Mouse (Mus musculus): Measurements from ENCODE around the gene Fdx1. TPM values are rescaled to one million over a fixed set of nuclear protein-coding genes. Genes with fewer than 3 reads are reported as not detected.

The Fdx1 gene
- total RNA-seq, 2 experiments from 2014 or later, result 19.8 to 19.9 TPM

GRCm38 (mm10) chr9:51973846-51974245 lies 10.5 kb upstream of the Fdx1 start:
- DNase-seq (ENCODE audit: low spot score in 2 of 2), result no peak
- intact Hi-C loops (cut with DNase I), result no loop called here

GRCm38 (mm10) chr9:51966373-51966772 lies 3.0 kb upstream of the Fdx1 start:
- no peak for DNase-seq (ENCODE audit: low spot score in 2 of 2)
- intact Hi-C loops (cut with DNase I), result no loop called here

- intact Hi-C loops (cut with DNase I), result no loop called here
- no peak for DNase-seq (ENCODE audit: low spot score in 2 of 2)
Measured at GRCm38 (mm10) chr9:51964110-51964509, 754 bp upstream of the Fdx1 start.

GRCm38 (mm10) chr9:51961190-51961909 lies 2.0 kb downstream of the Fdx1 start:
- DNase-seq (ENCODE audit: low spot score in 2 of 2), result no peak
- intact Hi-C loops (cut with DNase I), result no loop called here

GRCm38 (mm10) chr9:51960331-51960730 lies 3.0 kb downstream of the Fdx1 start:
- DNase-seq (ENCODE audit: low spot score in 2 of 2), result no peak
- intact Hi-C loops (cut with DNase I), result no loop called here

GRCm38 (mm10) chr9:51958981-51959380 lies 4.4 kb downstream of the Fdx1 start:
- DNase-seq (ENCODE audit: low spot score in 2 of 2), result no peak
- intact Hi-C loops (cut with DNase I), result loop anchor here (10.0 kb wide), 1 partner anchor 794 kb away; the partner anchor contains the start of gene Gm32742

GRCm38 (mm10) chr9:51957025-51957424 lies 6.3 kb downstream of the Fdx1 start:
- DNase-seq (ENCODE audit: low spot score in 2 of 2), result no peak
- intact Hi-C loops (cut with DNase I), result loop anchor here (10.0 kb wide), 1 partner anchor 792 kb away; the partner anchor contains the start of gene Gm32742

DNA sequence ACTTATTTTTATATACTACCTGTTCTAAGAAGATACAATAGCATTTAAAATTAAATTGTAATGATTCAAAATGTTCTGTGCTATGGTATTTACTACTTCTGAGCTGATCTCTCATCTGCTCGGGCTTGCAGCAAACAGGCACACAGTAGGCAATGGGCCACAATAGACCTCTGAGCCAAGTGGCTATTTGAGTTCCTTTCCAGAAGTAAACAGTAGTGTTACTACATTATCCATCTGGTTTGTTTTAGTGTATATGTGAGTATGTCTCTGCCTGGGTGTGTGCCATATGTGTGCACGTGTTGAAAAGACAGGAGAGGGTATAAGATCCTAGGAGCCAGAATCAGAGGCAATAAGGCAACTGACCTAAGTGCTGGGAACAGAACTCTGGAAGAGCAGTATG lies 6.9 kb downstream of the Fdx1 start:
- no peak for DNase-seq (ENCODE audit: low spot score in 2 of 2)
- intact Hi-C loops (cut with DNase I), result loop anchor here (10.0 kb wide), 1 partner anchor 792 kb away; the partner anchor contains the start of gene Gm32742

- intact Hi-C loops (cut with DNase I), result loop anchor here (10.0 kb wide), 1 partner anchor 787 kb away; the partner anchor contains the start of gene Gm32742
- DNase-seq (ENCODE audit: low spot score in 2 of 2), result no peak
Measured at GRCm38 (mm10) chr9:51951337-51951736, 12.0 kb downstream of the Fdx1 start.

GRCm38 (mm10) chr9:51950667-51951066 lies 12.7 kb downstream of the Fdx1 start:
- intact Hi-C loops (cut with DNase I), result loop anchor here (10.0 kb wide), 1 partner anchor 786 kb away; the partner anchor contains the start of gene Gm32742
- DNase-seq (ENCODE audit: low spot score in 2 of 2), result no peak

DNA sequence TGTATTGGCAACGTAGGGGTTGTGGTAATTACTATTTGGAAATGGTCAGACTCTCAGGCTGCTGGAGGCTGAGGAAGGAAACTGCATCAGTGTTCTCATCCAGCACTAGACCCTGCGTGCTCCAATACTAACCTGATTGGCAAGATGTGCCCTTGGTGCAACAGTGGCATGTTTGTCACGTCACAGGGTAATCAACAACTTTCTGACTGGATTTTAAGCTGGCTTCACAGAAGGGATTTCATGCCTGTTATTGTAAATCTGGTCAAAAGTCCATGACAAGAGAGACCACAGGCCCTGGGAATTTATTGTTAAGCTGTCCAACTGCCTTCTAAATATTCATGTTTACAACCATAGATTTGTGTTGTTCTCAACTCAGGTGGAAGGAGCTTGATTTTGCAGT lies 13.1 kb downstream of the Fdx1 start:
- DNase-seq (ENCODE audit: low spot score in 2 of 2), result no peak
- intact Hi-C loops (cut with DNase I), result loop anchor here (10.0 kb wide), 1 partner anchor 785 kb away; the partner anchor contains the start of gene Gm32742

GRCm38 (mm10) chr9:51943934-51944333 lies 19.4 kb downstream of the Fdx1 start:
- no peak for DNase-seq (ENCODE audit: low spot score in 2 of 2)
- intact Hi-C loops (cut with DNase I), result no loop called here

- peak in 1 of 2 experiments; percentile 35 for DNase-seq (ENCODE audit: low spot score in 2 of 2)
- intact Hi-C loops (cut with DNase I), result no loop called here
Measured at GRCm38 (mm10) chr9:51934641-51935040, 28.7 kb downstream of the Fdx1 start.

GRCm38 (mm10) chr9:51931997-51932396 lies 31.4 kb downstream of the Fdx1 start:
- no peak for DNase-seq (ENCODE audit: low spot score in 2 of 2)
- intact Hi-C loops (cut with DNase I), result no loop called here

DNA sequence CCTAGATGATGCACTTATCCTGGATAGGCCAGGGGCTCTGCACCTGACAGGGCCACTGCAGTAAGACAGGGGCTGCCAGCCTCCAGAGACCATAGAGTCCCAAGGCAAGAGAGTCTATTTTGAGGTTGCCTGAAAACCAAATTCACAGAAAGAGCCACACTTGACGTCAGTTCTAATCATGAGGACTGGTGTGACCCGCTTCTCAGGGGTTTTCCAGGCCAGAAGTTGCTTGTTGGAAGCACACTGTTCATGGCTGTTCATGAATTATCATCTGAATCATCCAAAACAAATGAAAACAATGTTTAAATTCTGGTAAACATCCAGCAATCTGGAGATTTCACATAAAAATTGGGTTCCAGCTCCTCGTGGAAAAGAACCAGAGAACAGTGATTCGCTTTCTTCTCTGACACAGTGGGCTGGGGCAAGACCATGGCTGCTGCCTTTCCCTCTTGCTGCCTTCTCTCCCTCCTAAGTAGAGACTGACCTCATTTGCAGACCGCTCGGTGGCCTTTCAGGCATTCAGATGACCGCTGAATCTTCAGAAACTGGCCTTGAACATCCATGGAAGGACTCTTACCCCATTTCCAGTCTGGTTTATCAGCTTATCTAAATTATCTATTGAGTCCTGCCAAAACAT lies 32.2 kb downstream of the Fdx1 start:
- intact Hi-C loops (cut with DNase I), result no loop called here

GRCm38 (mm10) chr9:51929972-51930371 lies 33.4 kb downstream of the Fdx1 start:
- intact Hi-C loops (cut with DNase I), result no loop called here
- no peak for DNase-seq (ENCODE audit: low spot score in 2 of 2)

More for the DNA sequence above, 32.2 kb downstream of the Fdx1 start:
- no peak for DNase-seq (ENCODE audit: low spot score in 2 of 2)

- DNase-seq (ENCODE audit: low spot score in 2 of 2), result no peak
- intact Hi-C loops (cut with DNase I), result no loop called here
Measured at GRCm38 (mm10) chr9:51928659-51929058, 34.7 kb downstream of the Fdx1 start.

DNA sequence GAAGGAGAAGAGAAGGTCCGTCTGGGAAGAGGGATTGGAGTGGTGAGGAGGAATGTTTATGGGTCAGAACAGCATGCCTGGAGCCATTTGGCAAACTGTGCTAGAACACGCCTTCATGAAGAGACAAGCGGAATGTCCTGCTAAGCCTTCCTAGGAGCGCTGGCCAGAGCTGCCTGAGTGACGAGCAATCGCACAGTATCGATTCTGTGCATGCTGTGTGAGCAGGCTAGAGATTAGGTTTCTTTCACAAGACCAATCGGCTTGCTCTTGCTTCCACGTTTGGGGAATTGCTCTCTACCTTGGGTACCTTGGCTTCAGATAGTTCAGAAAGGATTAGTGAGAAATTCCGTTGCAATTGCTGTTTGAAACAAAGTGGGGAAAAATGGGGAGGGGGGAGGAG lies 35.2 kb downstream of the Fdx1 start:
- intact Hi-C loops (cut with DNase I), result no loop called here
- DNase-seq (ENCODE audit: low spot score in 2 of 2), result no peak

DNA sequence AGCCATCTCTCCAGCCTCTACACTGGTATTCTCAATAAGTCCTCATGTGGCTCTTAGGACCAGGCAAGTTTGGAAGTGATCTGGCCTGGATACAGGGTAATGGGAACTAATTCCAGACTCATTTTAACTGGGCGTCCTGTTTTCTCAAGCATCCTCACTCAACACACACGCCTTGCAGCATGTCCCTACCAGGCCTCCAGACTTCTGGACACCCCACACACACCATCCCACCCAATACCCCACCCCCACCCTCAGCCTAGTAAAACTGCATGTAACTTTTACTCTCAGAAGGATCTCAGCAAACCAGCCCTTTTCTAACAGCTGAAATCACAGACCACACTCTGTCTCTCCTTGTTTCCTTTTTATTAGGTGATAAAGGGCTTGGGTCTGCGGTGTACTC lies 35.7 kb downstream of the Fdx1 start:
- DNase-seq (ENCODE audit: low spot score in 2 of 2), result no peak
- intact Hi-C loops (cut with DNase I), result no loop called here

- intact Hi-C loops (cut with DNase I), result no loop called here
- DNase-seq (ENCODE audit: low spot score in 2 of 2), result no peak
Measured at GRCm38 (mm10) chr9:51926629-51927028, 36.7 kb downstream of the Fdx1 start.

DNA sequence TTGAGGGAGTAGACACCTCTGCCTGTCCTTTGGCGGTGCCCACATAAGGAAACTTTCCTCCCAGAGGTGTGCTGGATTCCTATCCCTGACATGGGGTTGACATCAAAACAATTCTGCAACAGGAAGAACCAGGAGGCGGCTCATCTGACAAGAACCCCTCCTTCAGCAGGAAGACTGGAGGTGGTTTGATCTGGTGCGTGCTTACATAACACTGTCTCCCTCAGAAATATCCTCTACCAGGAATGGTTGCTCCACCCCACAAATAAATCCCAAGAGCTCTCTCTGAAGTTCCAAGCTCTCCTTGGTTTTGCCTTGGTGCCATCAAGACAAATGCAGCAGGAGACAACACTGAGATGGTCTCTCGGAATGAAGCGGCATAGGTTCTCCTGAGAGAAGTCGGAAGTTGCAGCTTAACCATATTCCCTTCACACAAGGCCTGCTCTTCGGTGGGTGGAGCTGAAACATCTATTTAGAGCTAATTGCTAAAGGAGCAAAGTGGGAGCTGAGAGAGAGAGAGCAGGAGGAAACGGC lies 38.7 kb downstream of the Fdx1 start:
- DNase-seq (ENCODE audit: low spot score in 2 of 2), result peak; percentile 57 to 66
- intact Hi-C loops (cut with DNase I), result no loop called here

All from left cerebral cortex, postnatal 36 days (tissue).